In genomic region chr13:110704261-110704660, GRCm38 (mm10) we compare ENCODE assay signal across 11 mouse cellular contexts.
DNase-seq lines count a peak whose midpoint lies in the region; ATAC-seq and TF ChIP-seq lines count a peak whose summit lies in the region.
"Had no signal": no experiment of that assay in that cellular context is flagged by ENCODE, and none has a peak within 500 bp of the region (broad histone marks: within the 10 kb centered on the region; RNA-seq: fewer than 3 reads in every experiment).

No protein-coding gene starts in this region.

- H3K4me2 ChIP-seq in forebrain, postnatal 0 days (ENCODE audit: low read depth): no peak overlapping the region
- H3K4me2 ChIP-seq: kidney, embryonic 15.5 days had no signal

- DNase-seq in adrenal gland, adult (ENCODE audit: inconsistent age in 2 of 2, low spot score in 1 of 2): peak; percentile 10 to 22
- no peak for DNase-seq in adrenal gland, adult 18-20 months (ENCODE audit: low spot score in 2 of 2)
- DNase-seq in kidney, postnatal 36 days: peak; percentile 12 to 20
- DNase-seq in kidney, adult 11 months: no peak
- peak; percentile 73 for DNase-seq in forebrain, postnatal 0 days
- peak; percentile 36 to 39 for DNase-seq in left cerebral cortex, adult 9 months (ENCODE audit: low spot score in 2 of 2)
- DNase-seq in urinary bladder, postnatal 36 days (ENCODE audit: low spot score in 2 of 2): no peak
- DNase-seq in thymus, postnatal 4 days: no peak

- TF ChIP-seq CTCF in forebrain, postnatal 0 days (IDR thresholded peaks at IDR 0.05; ENCODE audit: low read depth): 0 out of 2 replicates have a peak, but pooled peaks have one; percentile 10

- no peak overlapping the region for H3K4me3 ChIP-seq in forebrain, postnatal 0 days (ENCODE audit: low read depth, low read length)
- H3K4me3 ChIP-seq: kidney, embryonic 15.5 days; myocyte had no signal

- ATAC-seq in forebrain, postnatal 0 days: peak; percentile 73
- ATAC-seq: Patski had no signal

- H3K9ac ChIP-seq in forebrain, postnatal 0 days: no peak overlapping the region
- H3K9ac ChIP-seq: kidney, embryonic 15.5 days had no signal

- H3K27ac ChIP-seq in forebrain, postnatal 0 days (ENCODE audit: low read depth, low read length): no peak overlapping the region
- H3K27ac ChIP-seq: kidney, embryonic 15.5 days had no signal

- H3K9me3 ChIP-seq in forebrain, postnatal 0 days (ENCODE audit: low read length): no peaks in the 10 kb centered on the region
- H3K9me3 ChIP-seq: kidney, embryonic 15.5 days had no signal

- no peaks in the 10 kb centered on the region for H3K36me3 ChIP-seq in forebrain, postnatal 0 days (ENCODE audit: insufficient read depth)
- H3K36me3 ChIP-seq: kidney, embryonic 15.5 days had no signal

- no peaks in the 10 kb centered on the region for H3K27me3 ChIP-seq in forebrain, postnatal 0 days (ENCODE audit: insufficient read depth, low read length)
- H3K27me3 ChIP-seq: kidney, embryonic 15.5 days; Patski had no signal

- WGBS in forebrain, postnatal 0 days: 25% methylated on average over 2 of the region's 2 CpGs

- H3K4me1 ChIP-seq in forebrain, postnatal 0 days (ENCODE audit: insufficient read depth): no peaks in the 10 kb centered on the region
- H3K4me1 ChIP-seq: kidney, embryonic 15.5 days had no signal

Comparison
In these comparisons a context has a peak if more than half of its experiments do, and no peak if none do; other contexts are left out.
1. DNase-seq: peak in adrenal gland, adult (2 of 2), kidney, postnatal 36 days (2 of 2), forebrain, postnatal 0 days (single experiment) and left cerebral cortex, adult 9 months (2 of 2); none in adrenal gland, adult 18-20 months (0 of 2), kidney, adult 11 months (single experiment), urinary bladder, postnatal 36 days (0 of 2) and thymus, postnatal 4 days (single experiment).